Mouse (Mus musculus) liver, embryonic 15.5 days (tissue): ENCODE measurements around the gene Cwc22. TPM values are rescaled to one million over a fixed set of nuclear protein-coding genes. Genes with fewer than 3 reads are reported as not detected.

Experiments used
- ATAC-seq: fragments of 200-750 bp; cut with Nextera tagmentation; 2 replicates; pipeline ENCODE4 v1.8.0; 2017; ENCODE audit warnings: moderate number of reproducible peaks, mild to moderate bottlenecking, moderate library complexity; ENCODE audit not compliant: insufficient read depth
- H3K27ac ChIP-seq: fragments of 300-500 bp; sonication (generic); replicated peaks from 2 replicates; pipeline ENCODE4 v1.5.1; 2015; ENCODE audit warnings: mild to moderate bottlenecking, inconsistent platforms
- H3K27me3 ChIP-seq: fragments of 300-500 bp; sonication (generic); 2 replicates; pipeline ENCODE4 v1.6.1; 2015; ENCODE audit warnings: mild to moderate bottlenecking, inconsistent platforms
- H3K36me3 ChIP-seq: fragments of 300-500 bp; sonication (generic); replicated peaks from 2 replicates; pipeline ENCODE4 v1.6.1; 2015; ENCODE audit warnings: moderate library complexity, mild to moderate bottlenecking, inconsistent platforms
- H3K4me1 ChIP-seq: fragments of 300-500 bp; sonication (generic); replicated peaks from 2 replicates; pipeline ENCODE4 v1.6.1; 2015; ENCODE audit warnings: inconsistent platforms
- H3K4me2 ChIP-seq: fragments of 300-500 bp; sonication (generic); 2 replicates; pipeline ENCODE4 v1.6.1; 2015; ENCODE audit warnings: moderate library complexity, mild to moderate bottlenecking, inconsistent platforms
- H3K4me3 ChIP-seq: fragments of 300-500 bp; sonication (generic); replicated peaks from 2 replicates; pipeline ENCODE4 v1.5.1; 2015; ENCODE audit warnings: mild to moderate bottlenecking, inconsistent platforms
- H3K9ac ChIP-seq: fragments of 300-500 bp; sonication (generic); 2 replicates; pipeline ENCODE4 v1.6.1; 2015; ENCODE audit warnings: moderate library complexity, mild to moderate bottlenecking, inconsistent platforms
- H3K9me3 ChIP-seq: fragments of 300-500 bp; sonication (generic); replicated peaks from 2 replicates; pipeline ENCODE4 v1.6.1; 2016; ENCODE audit warnings: inconsistent platforms
- WGBS: fragments of 180-500 bp; shearing (Covaris S2); methylation state at CpG from one replicate; pipeline ENCODE4 v1.1.7; 2015; ENCODE audit warnings: mixed read lengths; ENCODE audit not compliant: insufficient replicate concordance; 5-methylcytosine and 5-hydroxymethylcytosine counted together
- polyA plus RNA-seq: library from polyadenylated mRNA; unstranded; fragments of >200 nt; fragmentation: Nextera tagmentation; extraction: Ambion mirVana; gene quantifications from 2 replicates; pipeline ENCODE4 v1.2.1, GENCODE M21; 2015

The Cwc22 gene
- polyA plus RNA-seq, 1 experiment from 2014 or later, result 11.7 TPM

- Histone ChIP-seq H3K36me3 (peaks cover 46% of the 10 kb centered on the region), H3K9me3 (no peaks in the 10 kb centered on the region), H3K27me3 (no peaks in the 10 kb centered on the region), H3K4me3 (no peak overlapping the region), H3K27ac (no peak overlapping the region), H3K9ac (no peak overlapping the region), H3K4me2 (no peak overlapping the region), H3K4me1 (no peaks in the 10 kb centered on the region)
- WGBS, result 94% methylated on average over 3 of the region's 3 CpGs
- ATAC-seq, result no peak
Observed at GRCm38 (mm10) chr2:77907164-77907563, 39.0 kb downstream of the Cwc22 start.

GRCm38 (mm10) chr2:77905023-77905422, 41.2 kb downstream of the Cwc22 start:
- Histone ChIP-seq H3K4me2 (no peak overlapping the region), H3K27ac (no peak overlapping the region), H3K4me1 (no peaks in the 10 kb centered on the region), H3K36me3 (peaks cover 54% of the 10 kb centered on the region), H3K4me3 (no peak overlapping the region), H3K9ac (no peak overlapping the region), H3K9me3 (no peaks in the 10 kb centered on the region), H3K27me3 (no peaks in the 10 kb centered on the region)
- whole genome bisulfite sequencing, result 83% methylated on average over 7 of the region's 7 CpGs
- no peak for ATAC-seq

GRCm38 (mm10) chr2:77904495-77904894, 41.7 kb downstream of the Cwc22 start:
- H3K9me3 ChIP-seq, result no peaks in the 10 kb centered on the region
- H3K4me1 ChIP-seq, result no peaks in the 10 kb centered on the region
- H3K9ac ChIP-seq, result no peak overlapping the region
- no peak overlapping the region for H3K4me2 ChIP-seq
- peaks cover 60% of the 10 kb centered on the region for H3K36me3 ChIP-seq
- 88% methylated on average over 10 of the region's 10 CpGs for WGBS
- ATAC-seq, result no peak
- H3K27ac ChIP-seq, result no peak overlapping the region
- H3K27me3 ChIP-seq, result no peaks in the 10 kb centered on the region
- H3K4me3 ChIP-seq, result no peak overlapping the region

DNA sequence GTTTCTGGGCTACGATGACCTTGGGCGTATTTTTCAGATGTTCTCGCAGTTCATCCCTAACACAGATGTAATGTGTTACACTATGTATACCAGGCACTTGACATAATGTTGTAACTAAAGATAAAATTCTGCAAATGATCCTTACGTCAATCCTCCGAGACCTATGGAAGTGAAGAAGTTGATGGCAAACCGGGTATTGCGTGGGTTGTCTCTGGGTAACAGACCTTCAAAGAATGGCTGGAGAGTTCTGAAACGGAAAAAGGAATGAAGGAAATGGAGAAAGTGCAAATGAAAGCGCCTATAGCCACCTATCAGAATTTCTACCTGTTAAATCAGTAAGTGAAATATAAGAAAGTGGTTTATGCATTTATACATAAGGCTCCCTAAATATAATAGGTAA, 42.2 kb downstream of the Cwc22 start:
- no peaks in the 10 kb centered on the region for H3K9me3 ChIP-seq
- no peaks in the 10 kb centered on the region for H3K4me1 ChIP-seq
- 88% methylated on average over 9 of the region's 9 CpGs for WGBS
- H3K27ac ChIP-seq, result no peak overlapping the region
- no peak overlapping the region for H3K9ac ChIP-seq
- H3K4me2 ChIP-seq, result no peak overlapping the region
- H3K27me3 ChIP-seq, result no peaks in the 10 kb centered on the region
- no peak overlapping the region for H3K4me3 ChIP-seq
- no peak for ATAC-seq
- peaks cover 61% of the 10 kb centered on the region for H3K36me3 ChIP-seq

DNA sequence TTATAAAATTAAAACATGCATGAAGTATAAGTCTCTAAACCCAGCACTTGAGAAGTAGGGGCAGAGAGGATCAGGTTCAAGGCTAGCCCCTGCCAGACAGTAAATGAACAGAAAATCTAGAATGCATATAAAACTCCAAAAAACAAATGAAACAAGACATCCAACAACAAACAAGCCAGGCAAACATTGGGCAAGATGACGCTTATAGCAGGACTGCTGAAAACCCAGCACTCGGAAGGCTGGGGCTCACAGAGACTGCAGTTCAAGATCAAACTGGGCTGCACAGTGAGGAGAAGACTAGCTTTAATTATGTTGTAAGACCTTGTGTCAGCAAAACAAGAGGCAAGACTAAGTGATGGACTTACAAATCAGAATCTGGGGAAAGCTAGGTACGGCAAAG, 43.1 kb downstream of the Cwc22 start:
- H3K9ac ChIP-seq, result no peak overlapping the region
- H3K27ac ChIP-seq, result no peak overlapping the region
- H3K4me3 ChIP-seq, result no peak overlapping the region
- peaks cover 69% of the 10 kb centered on the region for H3K36me3 ChIP-seq
- no peak overlapping the region for H3K4me2 ChIP-seq
- no peaks in the 10 kb centered on the region for H3K9me3 ChIP-seq
- no peak for ATAC-seq
- no peaks in the 10 kb centered on the region for H3K27me3 ChIP-seq
- no peaks in the 10 kb centered on the region for H3K4me1 ChIP-seq
- 92% methylated on average over 3 of the region's 3 CpGs for WGBS

DNA sequence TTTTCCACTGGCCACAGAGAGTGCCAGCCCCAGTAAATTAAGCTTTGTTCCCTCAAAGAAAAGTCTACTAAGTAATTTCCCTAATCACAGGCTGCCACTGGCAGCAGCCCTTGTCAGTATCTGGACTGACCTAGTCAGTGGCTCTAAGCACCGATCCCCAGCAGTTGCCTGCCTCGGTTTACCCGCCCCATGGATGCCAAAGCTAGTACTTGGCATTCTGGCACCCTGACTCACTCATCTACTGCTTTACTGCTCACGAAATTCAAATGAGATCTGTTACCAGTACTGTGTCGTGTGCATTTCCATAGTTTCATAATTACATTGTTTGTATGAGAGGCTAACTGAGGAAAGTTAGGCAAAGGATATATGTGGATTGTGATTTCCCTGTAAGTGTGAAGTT, 44.9 kb downstream of the Cwc22 start:
- no peak overlapping the region for H3K9ac ChIP-seq
- ATAC-seq, result no peak
- no peak overlapping the region for H3K27ac ChIP-seq
- H3K4me2 ChIP-seq, result no peak overlapping the region
- H3K9me3 ChIP-seq, result no peaks in the 10 kb centered on the region
- H3K4me3 ChIP-seq, result no peak overlapping the region
- WGBS, result 80% methylated on average over 5 of the region's 5 CpGs
- peaks cover 77% of the 10 kb centered on the region for H3K36me3 ChIP-seq
- H3K27me3 ChIP-seq, result no peaks in the 10 kb centered on the region
- no peaks in the 10 kb centered on the region for H3K4me1 ChIP-seq

GRCm38 (mm10) chr2:77900741-77901140, 45.4 kb downstream of the Cwc22 start:
- no peaks in the 10 kb centered on the region for H3K9me3 ChIP-seq
- H3K27ac ChIP-seq, result no peak overlapping the region
- H3K36me3 ChIP-seq, result peaks cover 74% of the 10 kb centered on the region
- H3K4me3 ChIP-seq, result no peak overlapping the region
- WGBS, result 77% methylated on average over 5 of the region's 5 CpGs
- H3K4me1 ChIP-seq, result no peaks in the 10 kb centered on the region
- no peak overlapping the region for H3K4me2 ChIP-seq
- no peak for ATAC-seq
- no peak overlapping the region for H3K9ac ChIP-seq
- H3K27me3 ChIP-seq, result no peaks in the 10 kb centered on the region

DNA sequence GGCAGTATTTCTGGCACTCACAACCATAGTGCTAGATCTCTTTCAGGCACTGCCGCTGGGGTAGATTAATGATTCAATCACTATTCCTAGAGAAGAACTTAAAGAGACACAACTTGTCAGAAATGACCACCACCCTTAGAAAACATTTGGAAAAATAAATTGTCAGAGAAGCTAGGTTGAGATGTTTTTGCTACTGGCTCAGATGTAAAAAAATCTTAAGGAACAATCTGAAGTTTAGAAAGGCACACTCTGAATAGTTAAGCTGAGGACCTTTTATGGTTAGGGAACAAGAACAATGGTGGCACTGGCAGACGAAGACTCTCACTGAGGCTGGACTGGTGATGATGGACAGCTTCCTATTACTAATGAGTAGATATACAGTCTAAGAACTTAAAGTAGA, 46.1 kb downstream of the Cwc22 start:
- Histone ChIP-seq H3K27me3 (no peaks in the 10 kb centered on the region), H3K4me2 (no peak overlapping the region), H3K9ac (no peak overlapping the region), H3K9me3 (no peaks in the 10 kb centered on the region), H3K4me1 (no peaks in the 10 kb centered on the region), H3K36me3 (peaks cover 67% of the 10 kb centered on the region), H3K4me3 (no peak overlapping the region), H3K27ac (no peak overlapping the region)
- no peak for ATAC-seq
- WGBS, result 79% methylated on average over 2 of the region's 2 CpGs

GRCm38 (mm10) chr2:77898436-77898835, 47.7 kb downstream of the Cwc22 start:
- Histone ChIP-seq H3K36me3 (peaks cover 65% of the 10 kb centered on the region), H3K4me3 (no peak overlapping the region), H3K4me2 (no peak overlapping the region), H3K4me1 (no peaks in the 10 kb centered on the region), H3K9ac (no peak overlapping the region), H3K9me3 (no peaks in the 10 kb centered on the region), H3K27me3 (no peaks in the 10 kb centered on the region), H3K27ac (no peak overlapping the region)
- 89% methylated on average over 2 of the region's 2 CpGs for WGBS
- ATAC-seq, result no peak

- no peaks in the 10 kb centered on the region for H3K27me3 ChIP-seq
- no peak for ATAC-seq
- no peak overlapping the region for H3K4me2 ChIP-seq
- no peak overlapping the region for H3K27ac ChIP-seq
- H3K9me3 ChIP-seq, result no peaks in the 10 kb centered on the region
- H3K4me1 ChIP-seq, result no peaks in the 10 kb centered on the region
- H3K9ac ChIP-seq, result no peak overlapping the region
- 79% methylated on average over 5 of the region's 5 CpGs for WGBS
- H3K4me3 ChIP-seq, result no peak overlapping the region
- peaks cover 61% of the 10 kb centered on the region for H3K36me3 ChIP-seq
Observed at GRCm38 (mm10) chr2:77897988-77898387, 48.2 kb downstream of the Cwc22 start.

GRCm38 (mm10) chr2:77897558-77897899, 48.6 kb downstream of the Cwc22 start:
- ATAC-seq, result no peak
- Histone ChIP-seq H3K4me1 (no peaks in the 10 kb centered on the region), H3K9ac (no peak overlapping the region), H3K9me3 (no peaks in the 10 kb centered on the region), H3K27me3 (no peaks in the 10 kb centered on the region), H3K27ac (no peak overlapping the region), H3K36me3 (peaks cover 63% of the 10 kb centered on the region), H3K4me3 (no peak overlapping the region), H3K4me2 (no peak overlapping the region)
- WGBS, result 72% methylated on average over 3 of the region's 3 CpGs

- Histone ChIP-seq H3K27ac (no peak overlapping the region), H3K9me3 (no peaks in the 10 kb centered on the region), H3K27me3 (no peaks in the 10 kb centered on the region), H3K4me1 (no peaks in the 10 kb centered on the region), H3K36me3 (peaks cover 62% of the 10 kb centered on the region), H3K4me2 (no peak overlapping the region), H3K4me3 (no peak overlapping the region), H3K9ac (no peak overlapping the region)
- no peak for ATAC-seq
- WGBS, result 79% methylated on average over 12 of the region's 12 CpGs
Observed at GRCm38 (mm10) chr2:77896843-77897557, 49.2 kb downstream of the Cwc22 start.
